Mouse (Mus musculus) megakaryocyte, embryonic 14.5 days (primary cell): ENCODE measurements around the gene Rbm47.

Experiments
- FLI1 ChIP-seq: IDR thresholded peaks from 2 replicates; pipeline ENCODE4 v1.6.1; 2012; ENCODE audit warnings: low read length, inconsistent platforms, mixed read lengths
- GATA1 ChIP-seq: IDR thresholded peaks from 3 replicates; pipeline ENCODE4 v1.6.1; 2012; ENCODE audit warnings: mixed read lengths, low read length, inconsistent platforms, borderline replicate concordance

- no peak for TF ChIP-seq GATA1
- TF ChIP-seq FLI1: no peak
Measured at GRCm38 (mm10) chr5:66086952-66087351, 86.0 kb downstream of the Rbm47 start.
